Mouse (Mus musculus) MEL (cell line): ENCODE data around the gene Ptpn14.

ENCODE experiments used
- CTCF ChIP-seq, 3 experiments: IDR thresholded peaks in 2 of 3; conservative IDR thresholded peaks in 1 of 3; 2 replicates each; pipeline ENCODE4 v1.5.1; 2011 to 2012; ENCODE audit warnings: low read length in 3 of 3, low read depth in 2 of 3, mild to moderate bottlenecking in 2 of 3, improper control_type of control experiment in 1 of 3, inconsistent platforms in 1 of 3, mixed read lengths in 1 of 3, moderate library complexity in 1 of 3; ENCODE audit not compliant: control insufficient read depth in 1 of 3, insufficient read depth in 1 of 3, poor library complexity in 1 of 3, severe bottlenecking in 1 of 3
- E2F4 ChIP-seq: IDR thresholded peaks from 2 replicates; pipeline ENCODE4 v1.6.1; 2011; ENCODE audit warnings: low read depth, low read length, improper control_type of control experiment, borderline replicate concordance
- EP300 ChIP-seq, 2 experiments: IDR thresholded peaks; 2 replicates each; pipeline ENCODE4 v1.6.1; 2011; ENCODE audit warnings: improper control_type of control experiment in 2 of 2, low read length in 2 of 2, low read depth in 1 of 2, mild to moderate bottlenecking in 1 of 2
- JUND ChIP-seq: IDR thresholded peaks from 2 replicates; pipeline ENCODE4 v1.6.1; 2011; ENCODE audit warnings: low read depth, mild to moderate bottlenecking, improper control_type of control experiment, low read length
- MAX ChIP-seq: IDR thresholded peaks from 2 replicates; pipeline ENCODE4 v1.6.1; 2011; ENCODE audit warnings: low read length, improper control_type of control experiment
- NELFE ChIP-seq: IDR thresholded peaks from 2 replicates; pipeline ENCODE4 v1.6.1; 2011; ENCODE audit warnings: low read depth, low read length, improper control_type of control experiment
- POLR2A ChIP-seq, 2 experiments: IDR thresholded peaks; 2 replicates each; pipeline ENCODE4 v1.6.1; 2011 to 2012; ENCODE audit warnings: low read length in 2 of 2, mild to moderate bottlenecking in 2 of 2, control low read depth in 1 of 2, improper control_type of control experiment in 1 of 2, low read depth in 1 of 2, moderate library complexity in 1 of 2; ENCODE audit not compliant: control insufficient read depth in 1 of 2, insufficient read depth in 1 of 2, poor library complexity in 1 of 2
- RAD21 ChIP-seq: IDR thresholded peaks from 2 replicates; pipeline ENCODE4 v1.6.1; 2011; ENCODE audit warnings: mild to moderate bottlenecking, low read depth, low read length, improper control_type of control experiment
- SIN3A ChIP-seq: IDR thresholded peaks from 2 replicates; pipeline ENCODE4 v1.6.1; 2012; ENCODE audit warnings: low read length, improper control_type of control experiment, inconsistent platforms
- USF2 ChIP-seq, 2 experiments: IDR thresholded peaks; 2 replicates each; pipeline ENCODE4 v1.6.1; 2011 to 2012; ENCODE audit warnings: improper control_type of control experiment in 2 of 2, low read length in 2 of 2, borderline replicate concordance in 1 of 2, inconsistent platforms in 1 of 2, low read depth in 1 of 2, mild to moderate bottlenecking in 1 of 2; ENCODE audit not compliant: insufficient read depth in 1 of 2
- ZC3H11A ChIP-seq: IDR thresholded peaks from 2 replicates; pipeline ENCODE4 v1.6.1; 2012; ENCODE audit warnings: low read depth, mild to moderate bottlenecking, inconsistent platforms, low read length, improper control_type of control experiment

DNA sequence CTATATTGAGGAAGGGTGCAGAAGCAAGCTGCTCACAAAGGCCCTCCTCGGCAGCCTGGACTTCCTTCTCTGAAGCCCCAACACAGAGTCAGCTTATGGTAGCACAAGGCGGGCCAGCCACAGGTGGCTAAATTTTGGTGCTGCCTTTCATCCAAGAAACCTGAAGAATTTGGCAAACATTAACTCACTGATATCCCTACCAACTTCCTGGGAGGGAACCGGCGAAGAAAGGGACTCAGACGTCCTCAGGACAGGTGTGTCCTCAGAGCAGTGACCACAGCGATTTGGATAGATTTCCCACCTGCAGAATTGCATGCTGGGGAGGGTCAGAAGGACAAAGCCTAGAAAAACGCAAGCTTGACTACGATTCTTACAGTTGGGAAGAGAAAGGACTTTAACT, 4.1 kb downstream of the Ptpn14 start:
- TF ChIP-seq CTCF (IDR thresholded peaks at IDR 0.05 in 2 of 3, conservative IDR thresholded peaks at IDR 0.05 in 1 of 3; ENCODE audit: control insufficient read depth in 1 of 3, insufficient read depth in 1 of 3, low read depth in 2 of 3, low read length in 3 of 3, poor library complexity in 1 of 3, severe bottlenecking in 1 of 3) (no peak), EP300 (IDR thresholded peaks at IDR 0.05; ENCODE audit: low read depth in 1 of 2, low read length in 2 of 2) (no peak), MAX (no peak), RAD21 (no peak), POLR2A (IDR thresholded peaks at IDR 0.05; ENCODE audit: control insufficient read depth in 1 of 2, insufficient read depth in 1 of 2, low read depth in 1 of 2, low read length in 2 of 2, poor library complexity in 1 of 2) (no peak), NELFE (no peak), ZC3H11A (no peak), JUND (no peak), USF2 (IDR thresholded peaks at IDR 0.05; ENCODE audit: borderline replicate concordance in 1 of 2, insufficient read depth in 1 of 2, low read depth in 1 of 2, low read length in 2 of 2) (no peak), E2F4 (no peak), SIN3A (no peak)
